Mouse (Mus musculus): ENCODE results near the gene Mmrn2. TPM values are rescaled to one million over a fixed set of nuclear protein-coding genes. Genes with fewer than 3 reads are reported as not detected.

Gene Mmrn2
- polyA plus RNA-seq, 1 experiment = 19.4 TPM

DNA sequence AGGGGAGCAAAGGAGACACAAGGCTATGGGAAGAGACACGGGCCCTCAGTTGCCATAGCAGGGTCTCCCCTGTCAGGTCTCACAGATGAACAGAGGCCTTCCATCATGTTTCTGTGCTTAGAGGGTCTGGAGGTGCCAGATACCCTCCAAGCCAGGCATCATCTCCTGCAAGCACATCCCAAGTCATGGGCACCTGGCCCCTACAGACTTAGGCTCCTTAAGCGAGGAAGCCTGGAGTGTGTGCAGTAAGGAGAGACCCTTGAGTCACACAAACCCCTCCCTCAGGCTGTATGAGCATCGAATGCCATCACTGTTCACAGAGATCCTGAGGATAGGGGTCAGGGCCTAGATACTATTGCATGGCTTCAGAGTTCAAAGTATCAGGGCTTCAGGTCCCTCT, 4.3 kb upstream of the Mmrn2 start:
- TF ChIP-seq POLR2A (IDR thresholded peaks at IDR 0.05; ENCODE audit: low read depth, low read length) (no peak), CTCF (conservative IDR thresholded peaks at IDR 0.05; ENCODE audit: insufficient read depth, insufficient read length, low read depth, low read length) (no peak)
- Histone ChIP-seq H3K27ac (ENCODE audit: insufficient read depth, low read depth, low read length) (no peak overlapping the region), H3K27me3 (replicated peaks; ENCODE audit: control insufficient read depth, insufficient read depth, low read length) (no peaks in the 10 kb centered on the region), H3K36me3 (ENCODE audit: control insufficient read depth, insufficient read depth, low read length) (no peaks in the 10 kb centered on the region), H3K4me3 (ENCODE audit: insufficient read depth, low read depth, low read length) (no peak overlapping the region), H3K4me1 (ENCODE audit: control insufficient read depth, insufficient read depth, low read length) (no peaks in the 10 kb centered on the region)
- WGBS = 90% methylated on average over 3 of the region's 3 CpGs
- no peak for DNase-seq

DNA sequence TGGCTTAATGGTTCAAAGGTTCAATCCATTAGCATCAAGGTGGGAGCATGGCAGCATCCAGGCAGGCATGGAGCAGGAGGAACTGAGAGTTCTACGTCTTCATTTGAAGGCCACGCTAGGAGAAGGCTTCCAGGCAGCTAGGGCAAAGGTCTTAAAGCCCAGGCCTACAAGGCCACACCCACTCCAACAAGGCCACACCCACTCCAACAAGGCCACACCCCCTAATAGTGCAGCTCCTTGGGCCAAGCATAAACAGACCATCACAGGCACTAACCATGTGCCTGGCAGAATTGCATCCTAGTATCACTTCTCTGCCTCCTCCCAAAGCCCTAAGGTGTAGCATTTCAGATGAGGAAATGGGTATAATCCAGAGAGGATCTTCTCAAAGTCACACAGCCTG, 3.5 kb upstream of the Mmrn2 start:
- no peaks in the 10 kb centered on the region for H3K4me1 ChIP-seq (ENCODE audit: control insufficient read depth, insufficient read depth, low read length)
- WGBS = 53% methylated on average over 2 of the region's 2 CpGs
- DNase-seq = no peak

DNA sequence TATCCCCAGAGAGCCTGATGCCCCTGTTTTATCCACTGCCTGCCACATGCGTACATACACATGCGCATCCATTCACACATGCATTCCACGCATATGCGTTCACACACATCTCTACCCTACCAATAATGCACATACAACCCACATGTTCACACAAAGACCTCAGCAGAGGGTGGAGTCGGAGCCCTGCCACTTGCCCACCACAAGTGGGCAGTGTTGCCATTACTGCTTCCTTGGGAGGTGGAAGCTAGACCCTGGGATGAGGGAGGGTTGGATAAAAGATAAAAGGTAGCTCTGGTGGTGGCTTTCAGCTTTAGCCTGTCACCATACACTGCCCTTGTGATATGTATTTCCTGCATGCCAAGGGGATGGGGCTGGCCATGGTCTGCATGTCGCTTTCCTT, 2.6 kb upstream of the Mmrn2 start:
- no peak overlapping the region for H3K4me3 ChIP-seq (ENCODE audit: insufficient read depth, low read depth, low read length)
- TF ChIP-seq POLR2A (IDR thresholded peaks at IDR 0.05; ENCODE audit: low read depth, low read length) = no peak
- peak; percentile 65 for TF ChIP-seq CTCF (conservative IDR thresholded peaks at IDR 0.05; ENCODE audit: insufficient read depth, insufficient read length, low read depth, low read length)
- DNase-seq = peak; percentile 54
- 89% methylated on average over 6 of the region's 6 CpGs for WGBS
- no peak overlapping the region for H3K27ac ChIP-seq (ENCODE audit: insufficient read depth, low read depth, low read length)
- H3K27me3 ChIP-seq (replicated peaks; ENCODE audit: control insufficient read depth, insufficient read depth, low read length) = no peaks in the 10 kb centered on the region
- H3K4me1 ChIP-seq (ENCODE audit: control insufficient read depth, insufficient read depth, low read length) = no peaks in the 10 kb centered on the region
- H3K36me3 ChIP-seq (ENCODE audit: control insufficient read depth, insufficient read depth, low read length) = no peaks in the 10 kb centered on the region

More for the DNA sequence above, 3.5 kb upstream of the Mmrn2 start:
- no peaks in the 10 kb centered on the region for H3K36me3 ChIP-seq (ENCODE audit: control insufficient read depth, insufficient read depth, low read length)
- H3K27ac ChIP-seq (ENCODE audit: insufficient read depth, low read depth, low read length) = no peak overlapping the region
- no peak overlapping the region for H3K4me3 ChIP-seq (ENCODE audit: insufficient read depth, low read depth, low read length)
- no peak for TF ChIP-seq POLR2A (IDR thresholded peaks at IDR 0.05; ENCODE audit: low read depth, low read length)
- TF ChIP-seq CTCF (conservative IDR thresholded peaks at IDR 0.05; ENCODE audit: insufficient read depth, insufficient read length, low read depth, low read length) = no peak
- no peaks in the 10 kb centered on the region for H3K27me3 ChIP-seq (replicated peaks; ENCODE audit: control insufficient read depth, insufficient read depth, low read length)

DNA sequence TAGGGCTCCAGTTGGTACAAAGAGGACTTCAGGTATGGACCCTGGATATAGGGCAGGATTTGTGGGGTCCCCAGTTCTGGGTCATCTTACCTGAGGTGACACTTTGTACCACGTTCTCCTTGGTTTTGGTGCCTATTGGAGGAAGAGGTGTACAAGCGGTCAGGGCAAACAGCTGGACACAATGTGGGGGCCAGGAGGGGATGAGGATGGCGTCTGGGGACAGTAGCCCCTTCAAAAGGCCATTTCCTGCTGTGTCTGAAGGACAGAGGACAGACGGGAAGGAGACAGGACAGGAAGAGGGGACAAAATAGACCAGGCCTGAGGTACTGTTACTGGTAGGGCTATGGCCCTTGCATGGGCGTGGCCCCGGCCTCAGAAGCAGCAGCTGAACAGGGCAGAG, 1.7 kb upstream of the Mmrn2 start:
- H3K27ac ChIP-seq (ENCODE audit: insufficient read depth, low read depth, low read length) = no peak overlapping the region
- H3K27me3 ChIP-seq (replicated peaks; ENCODE audit: control insufficient read depth, insufficient read depth, low read length) = no peaks in the 10 kb centered on the region
- no peaks in the 10 kb centered on the region for H3K4me1 ChIP-seq (ENCODE audit: control insufficient read depth, insufficient read depth, low read length)
- H3K36me3 ChIP-seq (ENCODE audit: control insufficient read depth, insufficient read depth, low read length) = no peaks in the 10 kb centered on the region
- TF ChIP-seq CTCF (conservative IDR thresholded peaks at IDR 0.05; ENCODE audit: insufficient read depth, insufficient read length, low read depth, low read length) = no peak
- TF ChIP-seq POLR2A (IDR thresholded peaks at IDR 0.05; ENCODE audit: low read depth, low read length) = no peak
- no peak for DNase-seq
- 93% methylated on average over 6 of the region's 6 CpGs for WGBS
- H3K4me3 ChIP-seq (ENCODE audit: insufficient read depth, low read depth, low read length) = 0 out of 2 replicates have a peak overlapping the region, but pooled peaks have one; percentile 30

DNA sequence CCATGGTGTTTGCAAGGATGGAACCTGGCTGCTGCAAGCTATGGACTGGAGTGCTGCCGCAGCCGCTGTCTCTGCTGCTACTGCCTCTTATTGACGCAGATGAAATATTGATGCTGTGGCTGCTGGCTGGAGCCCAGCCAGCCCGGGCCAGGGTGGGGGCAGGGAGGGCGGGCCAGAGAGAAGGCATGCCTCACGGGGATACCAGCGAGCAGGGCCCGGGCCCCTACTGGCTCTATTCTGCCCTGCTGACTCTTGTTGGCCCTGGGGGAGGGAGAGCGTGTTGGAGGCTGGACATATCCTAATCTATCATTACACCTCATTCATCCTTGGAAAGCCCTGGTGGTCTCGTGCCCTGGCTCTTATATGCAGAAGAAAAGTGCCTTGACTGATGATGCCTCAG, 688 bp upstream of the Mmrn2 start, which contains the start of gene Sncg:
Gene Sncg, minus strand, starts transcription at position 213 of the 400 bp plus-strand sequence.
- no peaks in the 10 kb centered on the region for H3K27me3 ChIP-seq (replicated peaks; ENCODE audit: control insufficient read depth, insufficient read depth, low read length)
- no peaks in the 10 kb centered on the region for H3K4me1 ChIP-seq (ENCODE audit: control insufficient read depth, insufficient read depth, low read length)
- DNase-seq = no peak
- TF ChIP-seq CTCF (conservative IDR thresholded peaks at IDR 0.05; ENCODE audit: insufficient read depth, insufficient read length, low read depth, low read length) (no peak), POLR2A (IDR thresholded peaks at IDR 0.05; ENCODE audit: low read depth, low read length) (no peak)
- peak within 1 kb of the TSS; percentile 71 for H3K27ac ChIP-seq (ENCODE audit: insufficient read depth, low read depth, low read length)
- H3K4me3 ChIP-seq (ENCODE audit: insufficient read depth, low read depth, low read length) = peak within 1 kb of the TSS; percentile 48
- WGBS = 43% methylated on average over 10 of the region's 10 CpGs
- H3K36me3 ChIP-seq (ENCODE audit: control insufficient read depth, insufficient read depth, low read length) = no peaks in the 10 kb centered on the region

DNA sequence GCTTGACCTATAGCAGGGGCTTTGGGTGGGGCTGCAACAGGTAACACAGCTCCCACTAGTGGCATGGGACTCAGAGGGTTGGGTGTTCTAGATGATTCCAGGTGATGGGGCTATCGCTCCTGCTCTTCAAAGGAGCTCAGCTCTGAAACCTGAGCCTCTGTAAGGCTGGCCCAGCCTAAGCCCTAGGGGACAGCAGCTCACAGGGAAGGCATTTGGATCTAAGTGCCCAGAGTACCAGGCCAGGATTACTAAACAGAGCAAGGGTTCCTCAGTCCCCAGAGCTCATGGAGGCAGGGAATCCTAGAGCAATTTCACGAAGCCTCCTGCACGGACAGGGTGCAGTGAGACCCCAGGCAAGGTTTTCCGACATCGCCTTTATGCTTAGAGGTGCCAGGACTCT, 676 bp downstream of the Mmrn2 start:
- Histone ChIP-seq H3K27ac (ENCODE audit: insufficient read depth, low read depth, low read length) (peak overlapping the region; percentile 18), H3K36me3 (ENCODE audit: control insufficient read depth, insufficient read depth, low read length) (no peaks in the 10 kb centered on the region), H3K27me3 (replicated peaks; ENCODE audit: control insufficient read depth, insufficient read depth, low read length) (no peaks in the 10 kb centered on the region), H3K4me1 (ENCODE audit: control insufficient read depth, insufficient read depth, low read length) (no peaks in the 10 kb centered on the region), H3K4me3 (ENCODE audit: insufficient read depth, low read depth, low read length) (peak overlapping the region; percentile 48)
- no peak for DNase-seq
- WGBS = 78% methylated on average over 5 of the region's 5 CpGs
- TF ChIP-seq CTCF (conservative IDR thresholded peaks at IDR 0.05; ENCODE audit: insufficient read depth, insufficient read length, low read depth, low read length) (no peak), POLR2A (IDR thresholded peaks at IDR 0.05; ENCODE audit: low read depth, low read length) (no peak)

DNA sequence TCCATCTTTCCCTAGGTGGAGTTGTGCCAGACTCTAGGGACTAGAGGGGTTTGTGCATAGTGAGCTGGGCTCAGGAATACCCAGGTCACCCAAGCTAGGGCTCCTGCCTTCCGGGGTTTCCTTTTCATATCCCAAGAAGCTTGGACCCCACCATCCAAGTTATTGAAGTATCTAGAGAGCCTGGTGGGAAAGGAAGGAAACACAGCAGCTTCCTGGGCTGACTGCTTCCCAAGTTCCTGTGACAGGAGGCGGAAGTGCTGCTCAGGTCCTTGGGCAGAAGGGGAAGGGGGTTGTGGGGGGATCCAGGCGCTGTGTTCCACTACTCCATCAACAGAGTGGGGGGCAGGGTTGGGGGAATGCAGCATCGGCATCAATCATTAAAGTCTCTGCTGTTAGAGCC, 1.9 kb downstream of the Mmrn2 start:
- no peaks in the 10 kb centered on the region for H3K4me1 ChIP-seq (ENCODE audit: control insufficient read depth, insufficient read depth, low read length)
- H3K36me3 ChIP-seq (ENCODE audit: control insufficient read depth, insufficient read depth, low read length) = no peaks in the 10 kb centered on the region
- 81% methylated on average over 4 of the region's 4 CpGs for WGBS
- TF ChIP-seq CTCF (conservative IDR thresholded peaks at IDR 0.05; ENCODE audit: insufficient read depth, insufficient read length, low read depth, low read length) (no peak), POLR2A (IDR thresholded peaks at IDR 0.05; ENCODE audit: low read depth, low read length) (no peak)
- peak overlapping the region; percentile 43; the same call in 1 of the 2 replicates for H3K4me3 ChIP-seq (ENCODE audit: insufficient read depth, low read depth, low read length)
- peak overlapping the region; percentile 65 for H3K27ac ChIP-seq (ENCODE audit: insufficient read depth, low read depth, low read length)
- H3K27me3 ChIP-seq (replicated peaks; ENCODE audit: control insufficient read depth, insufficient read depth, low read length) = no peaks in the 10 kb centered on the region
- DNase-seq = no peak
